Mouse (Mus musculus): ENCODE results near the gene Olfr32. TPM values are rescaled to one million over a fixed set of nuclear protein-coding genes. Genes with fewer than 3 reads are reported as not detected.
"Not testable (repeated sequence)": the region's sequence is repeated elsewhere in the genome, so short reads cannot be mapped to it uniquely, and the experiment has no call there.

Gene Olfr32
- not detected for total RNA-seq (2022)

DNA sequence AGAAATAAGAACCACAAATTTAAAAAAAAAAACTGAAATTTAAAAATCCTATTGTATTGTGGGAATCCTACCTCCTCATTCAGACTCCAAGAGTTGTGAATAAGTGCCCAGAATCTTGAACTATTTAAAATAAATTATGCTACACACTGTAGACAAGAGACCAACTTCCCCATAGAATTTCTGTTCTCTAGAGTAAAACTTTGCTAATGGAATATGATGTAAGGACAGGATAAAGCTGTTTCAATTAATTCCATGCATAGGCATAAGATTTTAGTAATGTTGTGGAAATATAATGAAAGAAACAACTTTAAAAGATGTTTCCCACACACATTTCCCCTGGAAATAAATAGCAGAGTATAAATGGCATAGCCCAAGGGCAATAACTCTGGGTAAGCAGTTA, at the start of gene Olfr32:
Gene Olfr32, minus strand, starts transcription at position 101 of the 400 bp plus-strand sequence.
- no peak for DNase-seq (ENCODE audit: low spot score)

DNA sequence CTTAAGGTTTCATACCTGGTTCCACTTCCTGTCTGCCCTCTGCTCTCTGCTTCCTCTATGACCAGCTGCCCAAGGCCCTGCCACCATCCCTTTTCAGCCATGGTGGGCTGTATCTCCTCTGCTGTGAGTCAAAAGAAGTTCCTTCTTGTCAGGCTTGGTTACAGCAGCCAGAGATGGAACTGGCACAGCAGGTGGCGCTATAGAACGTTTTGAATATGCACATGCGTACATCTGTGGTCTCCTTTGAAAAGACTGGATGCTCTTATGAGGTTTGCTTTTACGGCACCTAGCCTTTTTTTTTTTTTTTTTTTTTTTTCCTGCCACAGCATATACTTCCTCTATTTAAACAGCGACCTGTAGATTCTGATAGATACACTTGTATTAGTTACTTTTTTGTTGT, 45.0 kb upstream of the Olfr32 start:
- not testable (repeated sequence) for DNase-seq (ENCODE audit: low spot score)

DNA sequence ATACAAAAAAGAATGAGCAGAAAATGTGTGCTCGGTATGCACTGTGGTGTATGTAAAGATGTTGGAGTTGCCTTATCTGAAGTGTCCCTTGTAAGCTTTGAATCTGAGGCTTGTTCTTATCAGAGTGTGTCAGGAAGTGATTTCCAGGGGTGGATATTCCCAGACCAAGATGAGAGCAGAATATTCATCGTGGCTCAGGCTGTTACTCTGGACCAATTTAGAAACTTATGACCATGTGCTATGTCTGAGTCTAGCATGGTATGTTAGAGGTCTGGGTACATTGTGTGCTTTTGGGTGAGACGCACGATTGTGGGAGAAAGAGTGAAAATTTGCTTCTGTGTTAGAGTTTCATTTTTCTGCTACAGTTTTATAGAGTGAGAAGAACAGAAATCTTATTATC, 44.0 kb upstream of the Olfr32 start:
- not testable (repeated sequence) for DNase-seq (ENCODE audit: low spot score)

DNA sequence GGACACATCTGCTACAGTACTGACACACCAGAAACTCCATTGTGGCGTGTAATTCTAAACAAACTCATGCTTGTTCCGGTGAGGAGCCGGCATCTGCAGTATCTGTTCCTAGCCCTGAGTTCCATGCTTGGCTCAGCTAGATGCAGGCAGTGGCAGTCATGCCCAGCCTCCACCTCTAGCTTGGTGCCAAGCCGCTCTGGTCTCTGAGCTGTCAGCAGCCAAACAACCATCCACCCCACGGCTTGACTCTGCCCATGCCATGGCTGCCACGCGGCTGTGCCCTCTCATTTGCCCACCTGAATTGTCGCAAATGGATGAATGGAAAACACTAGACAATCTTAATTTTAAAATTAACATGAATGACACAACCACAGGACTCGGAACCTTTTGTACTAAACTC, 11.8 kb upstream of the Olfr32 start:
- DNase-seq (ENCODE audit: low spot score), result no peak

DNA sequence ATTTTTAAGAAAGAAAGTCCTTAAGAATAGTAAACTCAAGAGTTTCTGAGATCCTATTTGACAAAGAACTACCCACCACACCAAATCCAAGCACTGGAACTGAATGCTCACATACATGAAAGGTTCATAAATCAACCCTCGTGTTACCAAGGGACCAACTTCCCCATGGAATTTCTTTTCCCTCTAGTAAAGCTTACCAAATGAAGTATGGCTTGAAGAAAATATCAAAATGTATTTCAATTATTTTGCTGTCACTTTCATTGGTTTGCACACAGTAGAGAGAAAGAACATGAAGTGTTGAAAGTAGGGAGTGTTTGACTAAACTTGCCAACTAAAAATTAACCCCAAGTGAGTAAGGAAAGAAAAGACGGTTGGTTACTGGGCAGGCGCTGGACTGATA, 10.9 kb upstream of the Olfr32 start, which contains the start of gene Olfr1270:
Gene Olfr1270, minus strand, starts transcription at position 101 of the 400 bp plus-strand sequence.
- DNase-seq (ENCODE audit: low spot score), result no peak

DNA sequence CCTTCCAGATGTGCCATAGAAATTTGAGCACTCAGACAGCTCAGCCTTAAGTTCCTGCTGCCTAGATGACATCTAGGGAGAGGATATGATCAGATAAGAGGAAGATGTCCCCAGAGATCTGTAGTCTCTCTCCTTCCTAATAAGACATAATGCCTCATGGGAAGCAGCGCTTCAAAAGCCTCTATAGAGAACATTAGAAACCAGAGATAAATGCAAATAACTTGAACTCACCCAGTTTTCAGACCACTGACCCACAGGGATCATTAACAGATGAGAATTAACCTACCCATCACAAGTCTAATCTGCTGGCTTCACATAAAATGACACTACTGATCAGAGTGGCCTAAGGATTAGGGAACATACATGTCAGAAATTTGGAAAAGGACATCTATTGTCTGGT, 20.8 kb downstream of the Olfr32 start, which contains the start of gene Olfr1269:
Gene Olfr1269, minus strand, starts transcription at position 101 of the 400 bp plus-strand sequence.
- no peak for DNase-seq (ENCODE audit: low spot score)

Other genes starting within 250 kb of the Olfr32 start
- gene Olfr1258, start 215.0 kb downstream of the Olfr32 start, total RNA-seq (2022), result not detected
- not detected for gene Olfr1259, start 193.6 kb downstream of the Olfr32 start, total RNA-seq (2022)
- not detected for gene Olfr1260, start 168.0 kb downstream of the Olfr32 start, total RNA-seq (2022)
- not detected for gene Olfr1261, start 151.1 kb downstream of the Olfr32 start, total RNA-seq (2022)
- gene Olfr1262, start 142.2 kb downstream of the Olfr32 start, total RNA-seq (2022), result not detected
- not detected for gene Olfr1263, start 130.2 kb downstream of the Olfr32 start, total RNA-seq (2022)
- not detected for gene Olfr1264, start 116.7 kb downstream of the Olfr32 start, total RNA-seq (2022)
- not detected for gene Olfr1265, start 107.0 kb downstream of the Olfr32 start, total RNA-seq (2022)
- not detected for gene Olfr140, start 78.7 kb downstream of the Olfr32 start, total RNA-seq (2022)
- gene Olfr1269, start 20.9 kb downstream of the Olfr32 start, total RNA-seq (2022), result not detected
- not detected for gene Olfr1270, start 10.8 kb upstream of the Olfr32 start, total RNA-seq (2022)
- gene Olfr1506, start 82.2 kb upstream of the Olfr32 start, total RNA-seq (2022), result not detected
- not detected for gene Olfr142, start 115.3 kb upstream of the Olfr32 start, total RNA-seq (2022)
- not detected for gene Olfr1271, start 128.7 kb upstream of the Olfr32 start, total RNA-seq (2022)
- gene Olfr1272, start 150.5 kb upstream of the Olfr32 start, total RNA-seq (2022), result not detected
- under 1 TPM in 3 of 4 experiments, not detected in 1; 0.14 to 0.25 (median 0.16) TPM for gene Gm13769, start 179.9 kb upstream of the Olfr32 start, total RNA-seq (2022)